Mouse (Mus musculus) frontal cortex, adult 2 months (tissue): ENCODE data around the gene Zfp791. TPM values are rescaled to one million over a fixed set of nuclear protein-coding genes. Genes with fewer than 3 reads are reported as not detected.

Experiments
- polyA plus RNA-seq: library from polyadenylated mRNA; depleted of rRNA; stranded (reverse); fragments of >200 nt; gene quantifications from 2 replicates; pipeline ENCODE4 v1.2.3, GENCODE M21; 2012; rRNA removed

The Zfp791 gene
- polyA plus RNA-seq, 1 experiment, result 4.0 TPM

Other genes starting within 250 kb of the Zfp791 start
- gene Gcdh, start 229.2 kb downstream of the Zfp791 start, polyA plus RNA-seq, result 55.1 and 71.5 TPM in 2 replicates
- 0.17 and 0.38 TPM in 2 replicates for gene Klf1, start 221.2 kb downstream of the Zfp791 start, polyA plus RNA-seq
- gene Dnase2a, start 214.5 kb downstream of the Zfp791 start, polyA plus RNA-seq, result 5.7 and 6.5 TPM in 2 replicates
- gene Mast1, start 185.7 kb downstream of the Zfp791 start, polyA plus RNA-seq, result 69.0 and 76.3 TPM in 2 replicates
- gene Rtbdn, start 176.1 kb downstream of the Zfp791 start, polyA plus RNA-seq, result 7.6 and 7.9 TPM in 2 replicates
- gene Gm49661, start 153.7 kb downstream of the Zfp791 start, polyA plus RNA-seq, result not detected in 2 replicates
- gene Prdx2, start 153.5 kb downstream of the Zfp791 start, polyA plus RNA-seq, result 318 and 332 TPM in 2 replicates
- gene Rnaseh2a, start 153.3 kb downstream of the Zfp791 start, polyA plus RNA-seq, result 37.5 and 39.7 TPM in 2 replicates
- gene Junb, start 144.4 kb downstream of the Zfp791 start, polyA plus RNA-seq, result 52.0 and 106 TPM in 2 replicates
- 20.7 and 26.0 TPM in 2 replicates for gene Hook2, start 132.5 kb downstream of the Zfp791 start, polyA plus RNA-seq
- 0.10 TPM in 1 of 2 replicates, not detected in the other for gene Best2, start 108.6 kb downstream of the Zfp791 start, polyA plus RNA-seq
- 238 and 271 TPM in 2 replicates for gene Asna1, start 97.8 kb downstream of the Zfp791 start, polyA plus RNA-seq
- gene Trir, start 96.3 kb downstream of the Zfp791 start, polyA plus RNA-seq, result 150 and 167 TPM in 2 replicates
- 96.1 and 109 TPM in 2 replicates for gene Tnpo2, start 86.2 kb downstream of the Zfp791 start, polyA plus RNA-seq
- gene Fbxw9, start 63.0 kb downstream of the Zfp791 start, polyA plus RNA-seq, result 42.4 and 46.3 TPM in 2 replicates
- 0.74 TPM in 1 of 2 replicates, not detected in the other for gene Gm5741, start 55.1 kb downstream of the Zfp791 start, polyA plus RNA-seq
- gene Dhps, start 51.3 kb downstream of the Zfp791 start, polyA plus RNA-seq, result 66.6 and 68.7 TPM in 2 replicates
- 110 and 122 TPM in 2 replicates for gene Wdr83os, start 42.4 kb downstream of the Zfp791 start, polyA plus RNA-seq
- 57.8 and 58.2 TPM in 2 replicates for gene Wdr83, start 41.8 kb downstream of the Zfp791 start, polyA plus RNA-seq
- gene Man2b1, start 39.8 kb downstream of the Zfp791 start, polyA plus RNA-seq, result 40.2 and 46.9 TPM in 2 replicates
- not detected in 2 replicates for gene Cks1brt, start 28.8 kb upstream of the Zfp791 start, polyA plus RNA-seq
- not detected in 2 replicates for gene Olfr371, start 102.9 kb upstream of the Zfp791 start, polyA plus RNA-seq
- 38.0 and 43.2 TPM in 2 replicates for gene Orc6, start 176.5 kb upstream of the Zfp791 start, polyA plus RNA-seq
- 75.1 and 87.8 TPM in 2 replicates for gene Vps35, start 176.7 kb upstream of the Zfp791 start, polyA plus RNA-seq